Mouse (Mus musculus) kidney, adult 2 months (tissue): ENCODE data around the gene Abi3bp.

Experiments
- CTCF ChIP-seq: fragments of 200-500 bp; conservative IDR thresholded peaks from 2 replicates; pipeline ENCODE4 v1.5.1; 2011; ENCODE audit warnings: low read depth, mild to moderate bottlenecking, control low read depth, low read length, moderate library complexity, mixed read lengths; ENCODE audit not compliant: insufficient read depth, insufficient read length
- POLR2A ChIP-seq: fragments of 200-500 bp; IDR thresholded peaks from one replicate; pipeline ENCODE4 v1.6.1; 2011; ENCODE audit warnings: low read depth, low read length, control low read depth

DNA sequence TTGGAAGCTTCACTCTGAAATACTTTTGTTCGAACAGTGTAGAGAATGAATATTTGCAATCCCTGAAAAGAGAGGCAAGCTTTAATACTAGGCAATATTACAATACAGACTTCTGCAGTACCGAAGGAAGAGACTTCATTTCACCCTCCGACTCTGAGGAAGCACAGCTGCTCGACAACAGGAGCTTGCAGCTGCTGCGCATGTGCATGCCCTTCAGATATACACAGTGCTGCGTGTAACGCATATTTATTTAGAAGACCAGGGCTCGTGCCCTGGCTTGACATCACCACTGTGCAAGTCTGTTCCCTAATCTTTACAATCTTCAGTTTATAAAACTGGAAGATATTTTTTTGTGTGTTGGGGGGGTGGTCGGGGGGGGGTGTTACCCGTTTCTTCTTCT lies 247.2 kb downstream of the Abi3bp start:
- TF ChIP-seq POLR2A = no peak
- no peak for TF ChIP-seq CTCF
